Mouse (Mus musculus) hindbrain, embryonic 12.5 days (tissue): ENCODE measurements around the gene Pde10a. TPM values are rescaled to one million over a fixed set of nuclear protein-coding genes. Genes with fewer than 3 reads are reported as not detected.

ENCODE experiments used
- ATAC-seq: fragments of 200-750 bp; cut with Nextera tagmentation; 2 replicates; pipeline ENCODE4 v1.8.0; 2017; ENCODE audit warnings: moderate TSS enrichment; ENCODE audit not compliant: low FRiP score
- H3K27ac ChIP-seq: fragments of 300-500 bp; sonication (generic); 2 replicates; pipeline ENCODE4 v1.5.1; 2016; ENCODE audit warnings: mild to moderate bottlenecking
- H3K27me3 ChIP-seq: fragments of 300-500 bp; sonication (generic); 2 replicates; pipeline ENCODE4 v1.6.1; 2016; ENCODE audit warnings: mild to moderate bottlenecking
- H3K36me3 ChIP-seq: fragments of 300-500 bp; sonication (generic); 2 replicates; pipeline ENCODE4 v1.6.1; 2016; ENCODE audit warnings: mild to moderate bottlenecking
- H3K4me1 ChIP-seq: fragments of 300-500 bp; sonication (generic); 2 replicates; pipeline ENCODE4 v1.6.1; 2016
- H3K4me2 ChIP-seq: fragments of 300-500 bp; sonication (generic); replicated peaks from 2 replicates; pipeline ENCODE4 v1.6.1; 2016; ENCODE audit warnings: mild to moderate bottlenecking
- H3K4me3 ChIP-seq: fragments of 300-500 bp; sonication (generic); 2 replicates; pipeline ENCODE4 v1.5.1; 2016; ENCODE audit warnings: mild to moderate bottlenecking
- H3K9ac ChIP-seq: fragments of 300-500 bp; sonication (generic); 2 replicates; pipeline ENCODE4 v1.6.1; 2016; ENCODE audit warnings: mild to moderate bottlenecking, moderate library complexity
- H3K9me3 ChIP-seq: fragments of 300-500 bp; sonication (generic); replicated peaks from 2 replicates; pipeline ENCODE4 v1.6.1; 2016; ENCODE audit warnings: mild to moderate bottlenecking
- WGBS: fragments of 180-500 bp; shearing (Covaris S2); methylation state at CpG from one replicate; pipeline ENCODE4 v1.1.7; 2016; 5-methylcytosine and 5-hydroxymethylcytosine counted together
- polyA plus RNA-seq: library from polyadenylated mRNA; unstranded; fragments of >200 nt; fragmentation: Nextera tagmentation; extraction: Ambion mirVana; gene quantifications from 2 replicates; pipeline ENCODE4 v1.2.1, GENCODE M21; 2016

Gene Pde10a
- polyA plus RNA-seq, 1 experiment from 2014 or later = 13.9 TPM

- 82% methylated on average over 5 of the region's 5 CpGs for WGBS
- Histone ChIP-seq H3K27ac (no peak overlapping the region), H3K36me3 (no peaks in the 10 kb centered on the region), H3K9me3 (no peaks in the 10 kb centered on the region), H3K4me1 (peaks cover 12% of the 10 kb centered on the region), H3K27me3 (no peaks in the 10 kb centered on the region), H3K9ac (no peak overlapping the region), H3K4me3 (no peak overlapping the region), H3K4me2 (no peak overlapping the region)
- ATAC-seq = no peak
These were observed 508.3 kb downstream of the Pde10a start for GRCm38 (mm10) chr17:9033511-9033910.

- H3K4me2 ChIP-seq = no peak overlapping the region
- H3K36me3 ChIP-seq = no peaks in the 10 kb centered on the region
- 67% methylated on average over 8 of the region's 8 CpGs for WGBS
- H3K9ac ChIP-seq = no peak overlapping the region
- H3K4me1 ChIP-seq = peaks cover 12% of the 10 kb centered on the region
- no peak overlapping the region for H3K4me3 ChIP-seq
- H3K27ac ChIP-seq = no peak overlapping the region
- no peaks in the 10 kb centered on the region for H3K27me3 ChIP-seq
- ATAC-seq = no peak
- H3K9me3 ChIP-seq = no peaks in the 10 kb centered on the region
These were observed 510.6 kb downstream of the Pde10a start for GRCm38 (mm10) chr17:9035561-9036348.

Other genes starting within 250 kb of the Pde10a start
- gene Mpc1, start 242.5 kb upstream of the Pde10a start, polyA plus RNA-seq = 134 and 138 TPM in 2 replicates
- gene Sft2d1, start 214.3 kb upstream of the Pde10a start, polyA plus RNA-seq = 109 and 112 TPM in 2 replicates
- gene Prr18, start 187.9 kb upstream of the Pde10a start, polyA plus RNA-seq = 4.3 and 4.5 TPM in 2 replicates
- gene T2, start 169.4 kb upstream of the Pde10a start, polyA plus RNA-seq = 0.77 and 0.96 TPM in 2 replicates
- gene T, start 90.9 kb upstream of the Pde10a start, polyA plus RNA-seq = 0.36 and 1.6 TPM in 2 replicates
- gene Gm17087, start 41.6 kb downstream of the Pde10a start, polyA plus RNA-seq = not detected in 2 replicates